Mouse (Mus musculus): ENCODE measurements around the gene Coq4.

Coq4 gene

GRCm38 (mm10) chr2:29802075-29802826 is 15.0 kb downstream of the Coq4 start, which contains the start of gene Slc27a4:
Gene Slc27a4 (plus strand): TSS chr2:29802634.
- peak; percentile 98 to 99 for DNase-seq

- no peak for DNase-seq
These were observed 15.5 kb downstream of the Coq4 start for GRCm38 (mm10) chr2:29802827-29803201.

- peak; percentile 71 to 74 for DNase-seq
These were observed 16.1 kb downstream of the Coq4 start for GRCm38 (mm10) chr2:29803400-29803831.

- DNase-seq, result no peak
These were observed 28.5 kb downstream of the Coq4 start for GRCm38 (mm10) chr2:29815678-29816371.

- DNase-seq, result peak; percentile 94 to 96
These were observed 30.3 kb downstream of the Coq4 start for GRCm38 (mm10) chr2:29817426-29818232.

- no peak for DNase-seq
These were observed 32.1 kb downstream of the Coq4 start for GRCm38 (mm10) chr2:29819363-29819762.

- DNase-seq, result peak; percentile 81 to 82
These were observed 32.9 kb downstream of the Coq4 start, which contains the start of gene Urm1 for GRCm38 (mm10) chr2:29820025-29820817. Gene Urm1 (plus strand): TSS chr2:29820075.

- peak in 1 of 2 experiments; percentile 41 for DNase-seq
These were observed 39.1 kb downstream of the Coq4 start for GRCm38 (mm10) chr2:29826318-29826925.

GRCm38 (mm10) chr2:29826926-29827708 is 39.8 kb downstream of the Coq4 start:
- DNase-seq, result peak; percentile 95 to 96

- DNase-seq, result no peak
These were observed 40.4 kb downstream of the Coq4 start for GRCm38 (mm10) chr2:29827709-29828024.

- peak in 1 of 2 experiments; percentile 42 for DNase-seq
These were observed 43.8 kb downstream of the Coq4 start for GRCm38 (mm10) chr2:29831106-29831505.

- DNase-seq, result no peak
These were observed 46.5 kb downstream of the Coq4 start for GRCm38 (mm10) chr2:29833796-29834195.

- DNase-seq, result no peak
These were observed 48.2 kb downstream of the Coq4 start for GRCm38 (mm10) chr2:29835391-29835899.

- DNase-seq, result no peak
These were observed 52.2 kb downstream of the Coq4 start for GRCm38 (mm10) chr2:29839460-29839859.

GRCm38 (mm10) chr2:29843231-29844105 is 56.2 kb downstream of the Coq4 start:
- DNase-seq, result peak in 1 of 2 experiments; percentile 31

- DNase-seq, result no peak
These were observed 56.8 kb downstream of the Coq4 start for GRCm38 (mm10) chr2:29844115-29844514.

GRCm38 (mm10) chr2:29844661-29845060 is 57.4 kb downstream of the Coq4 start:
- no peak for DNase-seq

- DNase-seq, result peak in 1 of 2 experiments; percentile 49
These were observed 58.3 kb downstream of the Coq4 start for GRCm38 (mm10) chr2:29845636-29846035.

- DNase-seq, result peak; percentile 36 to 40
These were observed 59.0 kb downstream of the Coq4 start for GRCm38 (mm10) chr2:29846061-29846853.

Data from cerebellum, postnatal 10 days (tissue).